Mouse (Mus musculus) brain, embryonic 14.5 days (tissue): Measurements from ENCODE around the gene Fgf8.

Source experiments
- CTCF ChIP-seq: fragments of 200-500 bp; IDR thresholded peaks from 2 replicates; pipeline ENCODE4 v1.5.1; 2012; ENCODE audit warnings: inconsistent platforms, mild to moderate bottlenecking, moderate library complexity, borderline replicate concordance; ENCODE audit not compliant: insufficient read depth, insufficient read length; ENCODE audit errors: extremely low read depth
- POLR2A ChIP-seq: fragments of 200-500 bp; IDR thresholded peaks from 2 replicates; pipeline ENCODE4 v1.6.1; 2012; ENCODE audit warnings: mild to moderate bottlenecking, inconsistent platforms, borderline replicate concordance; ENCODE audit not compliant: poor library complexity, insufficient read depth, insufficient read length, severe bottlenecking; ENCODE audit errors: extremely low read depth

- TF ChIP-seq CTCF: no peak
- TF ChIP-seq POLR2A: no peak
Observed at GRCm38 (mm10) chr19:45734191-45734590, 8.5 kb downstream of the Fgf8 start.
